Mouse (Mus musculus) neutrophil, adult 83 days (primary cell): ENCODE results near the gene Gpatch3. TPM values are rescaled to one million over a fixed set of nuclear protein-coding genes. Genes with fewer than 3 reads are reported as not detected.

Source experiments
- total RNA-seq, 2 experiments: library from RNA; stranded (reverse); gene quantifications; one replicate each; pipeline ENCODE4 v1.2.4; 2023

Gpatch3 gene
- total RNA-seq, result 10 to 100 TPM; 10.9 to 12.2 TPM

DNA sequence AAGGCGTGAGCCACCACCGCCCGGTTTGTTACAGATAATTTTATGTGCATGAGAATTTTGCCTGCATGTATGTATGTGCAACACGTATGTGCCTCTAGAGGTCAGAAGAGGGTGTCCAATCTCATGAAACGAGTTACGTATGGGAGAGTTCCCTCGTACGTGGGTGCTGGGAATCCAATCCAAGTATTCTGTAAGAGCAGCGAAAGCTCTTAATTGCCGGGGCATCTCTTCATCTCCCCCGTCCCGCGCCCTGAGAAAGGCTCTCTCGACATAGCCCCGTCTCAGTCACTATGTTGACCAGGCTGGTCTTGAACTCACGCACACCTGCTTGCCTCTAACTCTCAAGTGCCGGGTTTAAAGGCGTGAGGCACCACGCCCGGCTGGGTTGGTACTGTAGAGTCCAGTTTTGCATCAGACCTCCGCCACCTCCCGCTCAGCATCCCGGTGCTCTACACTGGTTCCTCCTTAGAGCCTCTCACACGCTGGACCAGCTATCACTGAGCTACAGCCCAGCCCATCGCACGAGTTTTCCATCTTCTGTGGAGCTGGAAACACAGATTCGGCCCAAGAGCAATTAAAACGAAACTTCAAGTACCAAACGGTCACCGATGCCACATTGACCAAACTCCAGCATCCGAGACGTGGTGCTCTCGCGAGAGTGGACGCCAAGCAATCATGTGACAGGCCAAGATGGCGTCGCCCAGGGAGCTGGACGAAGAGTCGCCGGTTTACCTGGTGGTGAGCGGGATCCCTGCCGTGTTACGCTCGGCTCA lies at the start of gene Gpatch3:
Gpatch3 (plus strand) TSS at position 676 of the 773 bp plus-strand sequence.

DNA sequence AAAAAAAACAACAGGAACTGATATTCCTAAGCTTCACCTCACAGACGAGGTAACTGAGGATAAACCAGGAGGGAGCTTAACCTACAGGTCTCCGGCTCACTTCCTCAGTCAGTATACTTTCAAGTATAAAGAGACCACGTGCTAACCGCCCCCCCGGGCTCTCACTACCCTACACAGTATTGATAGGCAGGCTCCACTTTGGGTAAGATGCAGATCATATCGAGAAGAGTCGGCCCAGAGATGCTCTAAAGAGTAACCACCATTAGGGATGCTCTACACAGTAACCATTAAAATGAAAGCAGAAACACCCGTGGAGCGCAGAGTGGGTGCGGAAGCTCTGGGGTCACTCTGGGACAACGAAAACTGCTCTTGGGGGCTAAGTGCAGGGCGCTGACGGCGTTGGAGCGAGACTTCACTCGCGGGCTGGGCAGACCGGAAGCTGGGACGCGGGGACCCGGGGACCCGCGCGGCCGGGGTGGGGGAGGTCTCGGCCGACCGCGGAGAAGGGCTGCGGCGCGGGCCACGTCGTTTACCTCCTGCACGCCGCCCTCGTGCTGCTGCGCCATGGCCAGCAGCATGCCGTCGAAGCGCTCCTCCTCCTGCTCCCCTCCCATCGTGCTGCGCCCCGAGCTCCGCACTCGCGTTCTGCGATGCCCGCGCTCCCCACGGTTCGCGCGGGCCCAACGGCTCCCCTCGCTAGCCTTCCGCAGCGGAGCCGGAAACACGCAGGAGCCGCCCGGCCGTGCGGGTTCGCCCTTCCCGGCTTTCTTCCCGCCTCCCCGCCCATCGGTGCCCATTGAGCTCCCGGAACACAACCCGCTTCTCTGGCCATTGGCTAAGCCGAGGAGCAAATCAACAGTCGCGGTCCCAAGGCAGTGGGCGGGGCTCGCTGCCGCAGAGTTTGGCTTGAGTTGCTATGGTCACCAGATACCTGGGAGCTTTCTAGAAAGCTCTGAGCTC lies 29.0 kb upstream of the Gpatch3 start, which contains the start of gene Nudc:
Nudc (minus strand) TSS at position 725 of the 960 bp plus-strand sequence.

DNA sequence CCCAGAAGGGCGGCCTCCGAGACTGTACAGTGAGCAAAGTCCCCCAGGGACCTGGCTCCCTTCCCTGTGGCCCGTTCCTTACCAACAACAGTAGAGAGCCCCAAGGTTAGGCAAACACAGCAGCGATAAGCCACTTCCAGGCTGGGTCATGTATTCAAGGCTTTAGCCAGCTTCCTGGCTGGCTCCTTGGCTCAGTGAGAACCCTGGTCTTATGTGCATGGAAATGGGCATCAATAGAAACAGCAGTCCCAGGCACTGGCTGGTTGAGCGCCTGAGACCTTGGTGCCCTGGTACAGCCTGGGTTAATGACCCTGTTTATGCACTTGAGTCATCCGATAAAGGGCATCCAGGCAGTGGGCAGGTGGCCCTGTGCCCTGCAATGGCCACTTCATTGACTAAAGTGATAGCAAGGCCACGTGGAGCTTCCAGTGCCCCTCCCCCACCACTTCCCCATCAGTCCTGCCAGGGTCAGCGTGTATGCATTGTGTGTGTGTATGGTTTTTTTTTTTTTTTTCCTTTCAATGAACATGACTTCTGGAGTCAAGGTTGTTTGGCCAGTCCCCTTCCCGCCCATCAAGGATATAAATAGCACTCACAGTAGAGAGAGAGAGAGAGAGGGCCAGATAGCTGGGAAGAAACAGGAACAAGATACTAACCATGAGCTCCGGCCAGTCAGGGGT lies 21.6 kb upstream of the Gpatch3 start, which contains the start of gene Nr0b2:
Nr0b2 (plus strand) TSS at position 609 of the 680 bp plus-strand sequence.

DNA sequence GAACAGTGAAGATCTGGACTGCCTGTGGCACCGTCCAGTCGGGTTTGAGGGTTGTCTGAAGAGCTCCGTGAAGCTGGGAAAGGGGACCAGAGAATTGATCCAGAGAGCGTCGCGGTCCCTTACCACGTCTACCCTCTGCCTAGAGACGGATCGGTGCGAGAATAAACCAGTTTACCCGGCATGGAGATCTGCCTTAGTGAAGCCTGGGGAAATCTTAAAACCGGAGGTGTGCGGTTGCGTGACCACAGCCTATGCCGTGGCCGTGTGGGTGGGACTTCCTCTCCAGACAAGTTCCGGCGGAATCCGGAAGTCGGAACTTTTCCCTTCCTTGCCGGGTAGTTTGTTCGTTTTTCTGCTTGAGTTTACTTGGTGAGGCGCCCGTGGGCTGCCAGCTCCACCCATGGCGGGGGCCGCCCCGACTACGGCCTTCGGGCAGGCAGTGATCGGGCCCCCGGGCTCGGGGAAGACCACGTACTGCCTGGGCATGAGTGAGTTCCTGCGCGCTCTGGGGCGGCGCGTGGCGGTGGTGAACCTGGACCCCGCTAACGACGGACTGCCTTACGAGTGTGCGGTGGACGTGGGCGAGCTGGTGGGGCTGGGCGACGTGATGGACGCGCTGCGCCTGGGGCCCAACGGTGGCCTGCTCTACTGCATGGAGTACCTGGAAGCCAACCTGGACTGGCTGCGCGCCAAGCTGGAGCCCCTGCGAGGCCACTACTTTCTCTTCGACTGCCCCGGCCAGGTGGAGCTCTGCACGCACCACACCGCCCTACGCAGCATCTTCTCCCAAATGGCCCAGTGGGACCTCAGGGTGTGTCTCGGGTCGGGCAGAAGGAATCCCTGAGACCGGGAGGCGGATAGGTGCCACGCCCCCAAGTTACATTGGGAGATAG lies 9.8 kb downstream of the Gpatch3 start, which contains the start of gene Gpn2:
Gpn2 (plus strand) TSS at position 304 of the 893 bp plus-strand sequence.

DNA sequence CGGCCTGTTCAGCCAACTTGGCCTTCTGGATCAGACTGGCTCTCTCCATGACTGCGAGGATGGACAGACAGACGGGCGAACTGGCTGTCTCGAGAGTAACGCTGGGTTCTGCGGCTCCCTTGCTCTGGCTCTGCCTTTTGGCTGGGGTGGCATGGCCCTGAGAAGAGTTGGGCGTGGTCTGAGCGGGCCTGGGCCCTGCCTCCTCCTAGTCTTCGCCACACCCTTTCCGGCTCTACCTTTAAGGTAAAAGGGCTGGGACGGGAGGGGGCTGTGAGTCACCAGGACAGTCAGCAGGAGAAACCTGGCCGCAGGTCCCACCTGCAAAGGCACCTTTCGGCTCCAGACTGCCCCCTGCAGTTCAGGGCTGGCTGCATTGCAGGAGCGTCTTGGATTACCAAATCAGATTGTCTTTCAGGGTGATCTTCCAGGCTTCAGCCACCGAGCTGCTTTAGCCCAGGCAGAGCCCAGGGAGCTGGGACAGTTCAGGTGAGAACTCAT lies 27.2 kb downstream of the Gpatch3 start, which contains the start of gene Sfn:
Sfn (minus strand) TSS at position 448 of the 498 bp plus-strand sequence.

Other genes with a start within 250 kb of the Gpatch3 start
- gene Wdtc1, start 221.3 kb upstream of the Gpatch3 start, total RNA-seq, result 10 to 100 TPM; 55.9 to 59.9 TPM
- 10 to 100 TPM; 62.6 to 62.7 TPM for gene Slc9a1, start 205.0 kb upstream of the Gpatch3 start, total RNA-seq
- not detected for gene Tent5b, start 94.6 kb upstream of the Gpatch3 start, total RNA-seq
- gene Trnp1, start 76.2 kb upstream of the Gpatch3 start, total RNA-seq, result not detected
- not detected for gene Kdf1, start 55.8 kb upstream of the Gpatch3 start, total RNA-seq
- gene Nudc, start 28.7 kb upstream of the Gpatch3 start, total RNA-seq, result 10 to 100 TPM; 47.1 to 54.2 TPM
- not detected for gene Nr0b2, start 21.4 kb upstream of the Gpatch3 start, total RNA-seq
- 10 to 100 TPM; 11.8 to 13.3 TPM for gene Gpn2, start 9.6 kb downstream of the Gpatch3 start, total RNA-seq
- 10 to 100 TPM in 1 of 2 experiments, 1 to 10 TPM in 1; 9.9 to 12.1 TPM for gene Sfn, start 27.4 kb downstream of the Gpatch3 start, total RNA-seq
- 100 to 1,000 TPM in 1 of 2 experiments, 10 to 100 TPM in 1; 90.6 to 113 TPM for gene Zdhhc18, start 75.4 kb downstream of the Gpatch3 start, total RNA-seq
- 10 to 100 TPM; 20.4 to 22.0 TPM for gene Pigv, start 97.9 kb downstream of the Gpatch3 start, total RNA-seq
- gene Arid1a, start 182.0 kb downstream of the Gpatch3 start, total RNA-seq, result 100 to 1,000 TPM; 128 to 143 TPM